Mouse (Mus musculus): ENCODE data around the gene Chd9. TPM values are rescaled to one million over a fixed set of nuclear protein-coding genes. Genes with fewer than 3 reads are reported as not detected.

The Chd9 gene
- polyA plus RNA-seq, 1 experiment from 2014 or later: 70.1 TPM

DNA sequence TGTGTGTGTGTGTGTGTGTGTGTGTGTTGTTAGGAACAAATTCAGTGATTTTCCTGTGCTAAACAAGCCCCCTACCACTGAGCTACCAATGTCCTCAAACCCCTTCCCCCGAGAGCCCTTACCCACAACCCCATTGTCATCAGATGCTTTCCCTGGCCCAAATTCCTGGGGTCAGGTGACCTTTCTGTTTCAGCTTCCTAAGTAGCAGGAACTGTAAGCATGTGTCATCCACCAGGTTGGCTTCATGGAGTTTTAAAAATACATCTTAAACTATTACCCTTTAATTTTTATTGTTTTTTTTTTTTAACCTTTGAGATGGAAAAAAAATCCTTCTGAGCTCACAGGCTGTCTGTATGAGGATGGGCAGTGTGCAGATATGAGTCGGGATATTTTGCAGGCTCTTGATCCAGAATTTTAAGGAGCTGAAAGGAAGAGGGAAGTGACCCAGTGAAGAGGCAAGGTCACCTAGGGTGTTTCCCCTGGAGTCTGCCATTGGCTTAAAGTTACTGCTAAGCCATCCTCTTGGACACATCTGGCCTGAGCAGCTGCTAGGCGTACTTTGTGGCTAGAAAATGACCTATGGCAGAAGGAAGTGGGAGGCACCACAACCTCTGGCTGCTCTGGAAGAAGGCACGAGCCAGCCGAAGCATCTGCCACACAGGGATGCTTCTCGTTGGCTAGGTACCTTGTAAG, 5.6 kb downstream of the Chd9 start:
- no peak for ATAC-seq (ENCODE audit: low FRiP score, low TSS enrichment)
- H3K4me2 ChIP-seq (replicated peaks; ENCODE audit: low read depth, low read length): no peak overlapping the region
- no peaks in the 10 kb centered on the region for H3K27me3 ChIP-seq (ENCODE audit: control insufficient read depth, insufficient read depth, low read length)
- WGBS: 56% methylated on average over 6 of the region's 6 CpGs
- no peak overlapping the region for H3K27ac ChIP-seq (ENCODE audit: low read depth, low read length)
- peaks cover 7% of the 10 kb centered on the region; the same call in 1 of the 2 replicates for H3K4me1 ChIP-seq (ENCODE audit: control insufficient read depth, insufficient read depth, low read length)
- no peaks in the 10 kb centered on the region for H3K36me3 ChIP-seq (ENCODE audit: control insufficient read depth, insufficient read depth, low read length)
- no peak overlapping the region for H3K9ac ChIP-seq (ENCODE audit: low read depth, low read length)
- H3K9me3 ChIP-seq (ENCODE audit: control insufficient read depth, low read length): no peaks in the 10 kb centered on the region
- no peak overlapping the region for H3K4me3 ChIP-seq (ENCODE audit: low read length)

DNA sequence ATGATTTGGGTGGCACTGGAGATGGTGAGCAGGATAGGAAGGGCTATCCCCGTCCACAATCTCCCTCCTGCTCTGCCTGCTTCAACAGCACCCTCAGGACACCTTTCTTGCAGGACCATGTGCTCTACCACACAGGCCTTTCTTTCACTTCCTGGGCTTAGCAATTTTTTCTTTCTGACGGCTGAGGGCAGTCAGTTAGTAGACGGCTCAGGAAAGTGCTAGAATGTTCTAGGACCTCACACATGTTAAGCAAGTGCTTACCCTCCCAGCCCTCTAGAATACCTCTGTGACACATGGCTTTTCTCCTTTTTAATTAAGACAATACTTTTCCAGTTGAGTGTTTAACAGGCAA, 6.1 kb downstream of the Chd9 start:
- H3K27me3 ChIP-seq (ENCODE audit: control insufficient read depth, insufficient read depth, low read length): no peaks in the 10 kb centered on the region
- no peak overlapping the region for H3K27ac ChIP-seq (ENCODE audit: low read depth, low read length)
- no peaks in the 10 kb centered on the region for H3K36me3 ChIP-seq (ENCODE audit: control insufficient read depth, insufficient read depth, low read length)
- ATAC-seq (ENCODE audit: low FRiP score, low TSS enrichment): no peak
- no peaks in the 10 kb centered on the region for H3K9me3 ChIP-seq (ENCODE audit: control insufficient read depth, low read length)
- H3K9ac ChIP-seq (ENCODE audit: low read depth, low read length): no peak overlapping the region
- WGBS: 80% methylated on average over 3 of the region's 3 CpGs
- H3K4me1 ChIP-seq (ENCODE audit: control insufficient read depth, insufficient read depth, low read length): peaks cover 6% of the 10 kb centered on the region; the same call in 1 of the 2 replicates
- H3K4me2 ChIP-seq (replicated peaks; ENCODE audit: low read depth, low read length): no peak overlapping the region
- no peak overlapping the region for H3K4me3 ChIP-seq (ENCODE audit: low read length)

DNA sequence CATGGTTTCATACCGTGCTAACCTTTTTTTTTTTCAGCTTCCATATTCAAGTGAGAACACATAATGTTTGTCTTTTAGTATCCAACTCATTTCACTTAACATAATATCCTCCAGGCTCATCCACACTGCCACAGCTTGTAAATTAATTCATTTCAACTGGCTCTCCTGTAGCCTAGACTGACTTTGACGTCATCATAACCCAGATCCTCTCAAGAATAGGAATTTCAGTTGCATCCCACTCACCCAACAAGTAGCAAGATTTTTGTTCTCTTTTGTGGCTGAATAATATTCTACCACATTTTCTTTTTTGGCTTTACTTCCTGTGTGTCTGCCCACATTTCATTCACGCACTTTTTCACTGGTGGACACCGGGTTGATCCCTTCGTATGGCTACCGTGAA, 9.3 kb downstream of the Chd9 start:
- no peaks in the 10 kb centered on the region for H3K36me3 ChIP-seq (ENCODE audit: control insufficient read depth, insufficient read depth, low read length)
- H3K4me1 ChIP-seq (ENCODE audit: control insufficient read depth, insufficient read depth, low read length): no peaks in the 10 kb centered on the region
- 90% methylated on average over 6 of the region's 6 CpGs for WGBS
- no peak overlapping the region for H3K9ac ChIP-seq (ENCODE audit: low read depth, low read length)
- no peaks in the 10 kb centered on the region for H3K27me3 ChIP-seq (ENCODE audit: control insufficient read depth, insufficient read depth, low read length)
- H3K4me2 ChIP-seq (replicated peaks; ENCODE audit: low read depth, low read length): no peak overlapping the region
- no peak overlapping the region for H3K4me3 ChIP-seq (ENCODE audit: low read length)
- H3K9me3 ChIP-seq (ENCODE audit: control insufficient read depth, low read length): no peaks in the 10 kb centered on the region
- no peak for ATAC-seq (ENCODE audit: low FRiP score, low TSS enrichment)
- H3K27ac ChIP-seq (ENCODE audit: low read depth, low read length): no peak overlapping the region

DNA sequence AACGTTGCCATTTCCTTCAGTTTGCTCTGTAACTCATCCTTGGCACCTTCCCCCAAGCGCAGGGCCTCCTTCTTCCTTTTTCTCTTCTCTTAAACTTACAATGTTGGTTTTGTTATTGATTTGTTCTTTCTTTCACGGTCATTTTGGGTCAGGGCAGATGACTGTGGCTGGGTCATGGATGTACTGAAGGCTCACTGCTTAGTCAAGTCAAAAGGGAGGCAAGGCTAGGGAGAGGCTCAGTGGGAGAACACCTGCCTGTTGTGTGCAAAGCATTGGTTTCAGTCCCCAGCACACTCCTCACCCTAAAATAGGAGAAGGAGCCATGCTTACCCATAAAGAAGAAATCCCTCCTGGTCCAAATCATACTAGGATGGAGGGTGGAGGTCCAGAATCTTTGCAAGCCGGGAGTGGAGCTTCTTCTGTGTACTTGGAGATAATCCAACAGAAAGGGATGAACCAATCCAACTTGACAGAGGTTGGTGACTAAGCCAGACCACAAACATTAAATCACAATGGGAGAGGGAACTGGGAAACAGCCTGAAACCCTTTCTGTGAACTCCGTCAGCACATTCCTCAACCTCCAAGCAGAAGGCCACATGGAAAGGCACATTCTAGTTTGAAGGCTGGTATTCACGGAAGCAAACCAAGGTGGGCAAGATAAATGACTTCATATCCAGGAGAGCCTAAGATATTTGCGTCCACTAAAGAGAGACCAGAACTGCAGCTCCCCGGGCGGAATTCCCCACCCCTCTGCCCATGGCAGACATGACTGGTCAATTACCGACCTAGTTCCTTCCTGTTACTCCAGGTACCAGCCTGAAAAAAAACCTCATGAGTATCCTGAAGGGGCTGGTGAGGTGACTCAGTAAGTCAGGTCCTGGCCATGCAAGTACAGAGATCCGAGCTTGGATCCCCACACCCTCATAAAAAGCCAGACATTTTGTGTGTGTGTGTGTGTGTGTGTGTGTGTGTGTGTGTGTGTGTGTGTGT, 11.9 kb downstream of the Chd9 start:
- no peak overlapping the region for H3K4me2 ChIP-seq (replicated peaks; ENCODE audit: low read depth, low read length)
- no peaks in the 10 kb centered on the region for H3K9me3 ChIP-seq (ENCODE audit: control insufficient read depth, low read length)
- H3K9ac ChIP-seq (ENCODE audit: low read depth, low read length): no peak overlapping the region
- no peak overlapping the region for H3K27ac ChIP-seq (ENCODE audit: low read depth, low read length)
- no peaks in the 10 kb centered on the region for H3K27me3 ChIP-seq (ENCODE audit: control insufficient read depth, insufficient read depth, low read length)
- H3K4me3 ChIP-seq (ENCODE audit: low read length): no peak overlapping the region
- no peaks in the 10 kb centered on the region for H3K4me1 ChIP-seq (ENCODE audit: control insufficient read depth, insufficient read depth, low read length)
- ATAC-seq (ENCODE audit: low FRiP score, low TSS enrichment): no peak
- H3K36me3 ChIP-seq (ENCODE audit: control insufficient read depth, insufficient read depth, low read length): no peaks in the 10 kb centered on the region
- 76% methylated on average over 11 of the region's 11 CpGs for WGBS

DNA sequence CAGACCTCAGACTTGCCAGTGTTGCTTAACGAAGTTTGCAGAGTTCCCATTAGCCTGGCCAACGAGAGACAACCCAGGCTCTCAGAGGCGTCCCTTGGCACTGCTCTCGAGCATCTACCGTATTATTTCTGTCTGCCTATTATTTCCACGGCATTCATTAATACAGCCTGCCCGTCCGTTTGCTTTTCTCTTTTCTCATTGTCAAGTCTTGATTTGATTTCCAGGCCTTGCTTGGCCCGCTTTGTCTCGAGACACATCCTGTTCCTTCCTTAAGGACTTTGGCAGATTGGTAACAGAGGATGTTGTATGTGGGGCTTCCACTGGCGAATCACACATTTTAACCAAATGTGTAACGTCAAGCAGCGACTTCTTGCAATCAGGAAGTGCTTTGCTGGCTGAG, 13.2 kb downstream of the Chd9 start:
- no peak overlapping the region for H3K9ac ChIP-seq (ENCODE audit: low read depth, low read length)
- H3K4me2 ChIP-seq (replicated peaks; ENCODE audit: low read depth, low read length): no peak overlapping the region
- no peak overlapping the region for H3K4me3 ChIP-seq (ENCODE audit: low read length)
- no peaks in the 10 kb centered on the region for H3K27me3 ChIP-seq (ENCODE audit: control insufficient read depth, insufficient read depth, low read length)
- ATAC-seq (ENCODE audit: low FRiP score, low TSS enrichment): no peak
- no peaks in the 10 kb centered on the region for H3K36me3 ChIP-seq (ENCODE audit: control insufficient read depth, insufficient read depth, low read length)
- H3K4me1 ChIP-seq (ENCODE audit: control insufficient read depth, insufficient read depth, low read length): no peaks in the 10 kb centered on the region
- no peaks in the 10 kb centered on the region for H3K9me3 ChIP-seq (ENCODE audit: control insufficient read depth, low read length)
- no peak overlapping the region for H3K27ac ChIP-seq (ENCODE audit: low read depth, low read length)
- 78% methylated on average over 13 of the region's 13 CpGs for WGBS

DNA sequence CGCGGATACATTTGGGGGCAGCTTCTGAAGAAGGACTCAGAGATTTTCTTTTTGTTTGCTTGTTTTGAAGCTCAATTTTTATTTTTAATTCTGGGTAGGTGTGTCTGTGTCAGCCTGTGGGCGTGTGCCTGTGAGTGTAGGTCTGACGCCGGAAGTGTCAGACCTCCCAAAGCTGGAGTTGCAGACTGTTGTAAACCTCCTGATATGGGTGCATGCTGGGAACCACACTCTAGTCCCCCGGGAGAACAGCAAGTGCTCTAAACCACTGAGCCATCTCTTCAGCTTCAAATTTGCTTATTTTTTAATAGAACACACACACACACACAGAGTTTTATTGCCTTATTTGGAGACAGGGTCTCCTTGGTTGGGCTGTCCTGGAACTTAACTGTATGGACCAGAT, 15.0 kb downstream of the Chd9 start:
- Histone ChIP-seq H3K27ac (ENCODE audit: low read depth, low read length) (no peak overlapping the region), H3K36me3 (ENCODE audit: control insufficient read depth, insufficient read depth, low read length) (no peaks in the 10 kb centered on the region), H3K9me3 (ENCODE audit: control insufficient read depth, low read length) (no peaks in the 10 kb centered on the region), H3K27me3 (ENCODE audit: control insufficient read depth, insufficient read depth, low read length) (no peaks in the 10 kb centered on the region), H3K4me2 (replicated peaks; ENCODE audit: low read depth, low read length) (no peak overlapping the region), H3K4me3 (ENCODE audit: low read length) (no peak overlapping the region), H3K4me1 (ENCODE audit: control insufficient read depth, insufficient read depth, low read length) (no peaks in the 10 kb centered on the region), H3K9ac (ENCODE audit: low read depth, low read length) (no peak overlapping the region)
- no peak for ATAC-seq (ENCODE audit: low FRiP score, low TSS enrichment)
- WGBS: 80% methylated on average over 6 of the region's 6 CpGs

DNA sequence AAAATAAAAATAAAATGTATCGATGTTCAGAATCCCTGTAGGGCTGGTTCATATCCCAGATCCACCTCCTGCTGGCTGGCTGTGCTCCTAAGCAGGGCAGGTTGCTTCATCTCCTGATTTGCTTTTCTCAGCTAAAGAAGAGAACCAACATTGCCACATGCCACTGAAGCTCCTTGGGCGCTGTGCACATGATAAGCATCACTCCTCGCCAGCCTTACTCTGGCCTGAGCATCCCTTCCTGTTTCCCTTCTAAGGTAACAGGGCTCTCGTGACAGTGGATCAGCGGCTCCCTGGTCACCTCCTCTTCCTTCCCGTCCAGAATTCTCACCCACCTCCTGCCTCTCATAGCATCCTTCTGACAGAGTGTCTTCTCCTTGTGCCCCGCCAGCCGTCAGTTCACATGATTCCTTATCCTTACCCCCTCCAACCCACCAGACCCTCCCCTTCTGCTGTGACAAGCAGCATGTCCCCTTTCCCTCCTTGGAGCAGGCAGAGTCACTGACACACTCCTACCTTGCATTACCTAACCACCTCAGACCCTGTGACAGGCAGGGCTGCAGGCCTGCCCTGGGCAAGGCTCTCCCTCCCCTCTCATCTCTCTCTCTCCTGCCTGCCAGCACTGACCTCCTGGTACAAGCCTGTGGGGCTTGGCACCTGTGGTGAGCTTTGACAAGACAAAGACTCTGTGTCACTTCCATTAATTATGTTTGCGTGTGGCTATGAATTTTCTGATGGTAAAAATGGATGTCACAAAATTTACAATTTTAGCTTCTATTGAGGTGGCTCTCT, 16.2 kb downstream of the Chd9 start:
- no peak overlapping the region for H3K4me2 ChIP-seq (replicated peaks; ENCODE audit: low read depth, low read length)
- no peak overlapping the region for H3K4me3 ChIP-seq (ENCODE audit: low read length)
- WGBS: 68% methylated on average over 9 of the region's 9 CpGs
- no peak overlapping the region for H3K9ac ChIP-seq (ENCODE audit: low read depth, low read length)
- no peak overlapping the region for H3K27ac ChIP-seq (ENCODE audit: low read depth, low read length)
- H3K27me3 ChIP-seq (ENCODE audit: control insufficient read depth, insufficient read depth, low read length): no peaks in the 10 kb centered on the region
- no peaks in the 10 kb centered on the region for H3K9me3 ChIP-seq (ENCODE audit: control insufficient read depth, low read length)
- ATAC-seq (ENCODE audit: low FRiP score, low TSS enrichment): no peak
- no peaks in the 10 kb centered on the region for H3K36me3 ChIP-seq (ENCODE audit: control insufficient read depth, insufficient read depth, low read length)
- H3K4me1 ChIP-seq (ENCODE audit: control insufficient read depth, insufficient read depth, low read length): no peaks in the 10 kb centered on the region

DNA sequence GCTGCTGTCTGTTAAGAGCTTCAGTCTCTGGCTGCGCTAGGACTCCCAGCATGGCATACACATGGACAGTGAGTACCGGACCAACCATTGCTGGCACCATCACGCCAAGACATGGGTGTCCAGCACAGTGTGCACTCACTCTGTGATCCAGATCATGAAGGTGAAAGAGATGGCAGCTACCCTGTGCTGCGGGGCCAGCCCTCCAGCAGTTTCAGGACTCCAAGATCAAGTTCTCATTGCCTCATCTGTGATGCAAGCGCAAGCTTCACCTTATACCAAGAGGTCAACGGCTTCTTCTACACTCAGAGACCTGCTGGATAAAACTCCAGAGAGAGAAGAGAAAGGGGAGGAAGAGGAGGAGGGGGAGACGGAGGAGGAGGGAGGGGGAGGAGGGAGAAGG, 19.8 kb downstream of the Chd9 start:
- no peak overlapping the region for H3K4me2 ChIP-seq (replicated peaks; ENCODE audit: low read depth, low read length)
- no peaks in the 10 kb centered on the region for H3K36me3 ChIP-seq (ENCODE audit: control insufficient read depth, insufficient read depth, low read length)
- H3K27me3 ChIP-seq (ENCODE audit: control insufficient read depth, insufficient read depth, low read length): no peaks in the 10 kb centered on the region
- ATAC-seq (ENCODE audit: low FRiP score, low TSS enrichment): no peak
- no peaks in the 10 kb centered on the region for H3K9me3 ChIP-seq (ENCODE audit: control insufficient read depth, low read length)
- H3K4me3 ChIP-seq (ENCODE audit: low read length): no peak overlapping the region
- H3K27ac ChIP-seq (ENCODE audit: low read depth, low read length): no peak overlapping the region
- no peak overlapping the region for H3K9ac ChIP-seq (ENCODE audit: low read depth, low read length)
- WGBS: 82% methylated on average over 7 of the region's 7 CpGs
- no peaks in the 10 kb centered on the region for H3K4me1 ChIP-seq (ENCODE audit: control insufficient read depth, insufficient read depth, low read length)
